Mouse (Mus musculus): ENCODE data around the gene Slc17a9. TPM values are rescaled to one million over a fixed set of nuclear protein-coding genes. Genes with fewer than 3 reads are reported as not detected.

The Slc17a9 gene
- polyA plus RNA-seq (2014; fragmentation: Nextera tagmentation; extraction: Ambion mirVana), result 0.19 TPM in 1 of 2 replicates, not detected in the other

- Histone ChIP-seq H3K4me3 (ENCODE audit: low read depth, low read length) (no peak within 1 kb of the TSS), H3K9ac (ENCODE audit: low read length) (no peak within 1 kb of the TSS), H3K4me2 (no peak within 1 kb of the TSS), H3K27me3 (ENCODE audit: control insufficient read depth, insufficient read depth, low read length) (no peaks in the 10 kb centered on the region), H3K4me1 (ENCODE audit: control insufficient read depth, insufficient read depth, low read length) (no peaks in the 10 kb centered on the region), H3K9me3 (ENCODE audit: control insufficient read depth, low read length) (no peaks in the 10 kb centered on the region), H3K27ac (ENCODE audit: low read depth, low read length) (no peak within 1 kb of the TSS), H3K36me3 (ENCODE audit: control insufficient read depth, insufficient read depth, low read length) (peaks cover 8% of the 10 kb centered on the region)
- ATAC-seq (ENCODE audit: low FRiP score), result no peak
- WGBS, result 6% methylated on average over 18 of the region's 18 CpGs
- no peak for DNase-seq (ENCODE audit: low spot score, missing footprints)
Measured at GRCm38 (mm10) chr2:180724585-180725413, at the start of gene Slc17a9. TSS of gene Slc17a9 (plus strand) at chr2:180725263.

GRCm38 (mm10) chr2:180676706-180677105, 48.4 kb upstream of the Slc17a9 start:
- WGBS, result 95% methylated on average over 2 of the region's 2 CpGs
- H3K4me1 ChIP-seq (ENCODE audit: control insufficient read depth, insufficient read depth, low read length), result no peaks in the 10 kb centered on the region
- no peak overlapping the region for H3K4me3 ChIP-seq (ENCODE audit: low read depth, low read length)
- peaks cover 6% of the 10 kb centered on the region; the same call in 1 of the 2 replicates for H3K36me3 ChIP-seq (ENCODE audit: control insufficient read depth, insufficient read depth, low read length)
- no peaks in the 10 kb centered on the region for H3K9me3 ChIP-seq (ENCODE audit: control insufficient read depth, low read length)
- DNase-seq (ENCODE audit: low spot score, missing footprints), result no peak
- H3K27me3 ChIP-seq (ENCODE audit: control insufficient read depth, insufficient read depth, low read length), result no peaks in the 10 kb centered on the region
- no peak for ATAC-seq (ENCODE audit: low FRiP score)
- no peak overlapping the region for H3K9ac ChIP-seq (ENCODE audit: low read length)
- no peak overlapping the region for H3K4me2 ChIP-seq
- H3K27ac ChIP-seq (ENCODE audit: low read depth, low read length), result no peak overlapping the region

DNA sequence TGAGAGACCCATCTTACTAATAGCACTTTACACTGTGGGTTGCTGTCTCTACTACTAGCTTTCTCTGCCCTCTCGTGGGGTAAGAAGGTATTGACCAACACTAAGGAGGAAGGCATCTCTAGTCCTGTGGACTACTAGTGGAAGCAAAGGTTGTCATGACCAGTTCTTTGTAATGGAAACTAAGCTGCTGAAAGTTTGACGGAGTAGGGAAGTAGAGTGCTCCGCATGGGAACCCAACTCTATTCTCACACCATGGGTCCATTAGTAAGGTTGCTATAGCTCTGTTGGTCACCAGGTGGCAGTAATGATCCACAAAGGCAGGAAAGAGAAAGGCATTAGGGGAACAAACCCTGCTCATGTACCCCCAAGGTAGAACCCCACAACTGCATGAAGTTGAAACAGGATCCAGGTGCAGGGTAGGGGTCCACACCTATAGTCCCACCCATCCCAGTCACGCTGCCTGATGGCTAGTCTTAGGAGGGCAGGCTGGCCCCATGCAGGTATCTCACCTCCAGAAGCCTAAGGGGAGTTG, 46.4 kb upstream of the Slc17a9 start:
- 26% methylated on average over 4 of the region's 4 CpGs for WGBS
- Histone ChIP-seq H3K9me3 (ENCODE audit: control insufficient read depth, low read length) (no peaks in the 10 kb centered on the region), H3K27ac (ENCODE audit: low read depth, low read length) (no peak overlapping the region), H3K36me3 (ENCODE audit: control insufficient read depth, insufficient read depth, low read length) (peaks cover 18% of the 10 kb centered on the region), H3K27me3 (ENCODE audit: control insufficient read depth, insufficient read depth, low read length) (no peaks in the 10 kb centered on the region), H3K9ac (ENCODE audit: low read length) (no peak overlapping the region), H3K4me1 (ENCODE audit: control insufficient read depth, insufficient read depth, low read length) (no peaks in the 10 kb centered on the region), H3K4me2 (no peak overlapping the region), H3K4me3 (ENCODE audit: low read depth, low read length) (no peak overlapping the region)
- peak; percentile 97 for DNase-seq (ENCODE audit: low spot score, missing footprints)
- ATAC-seq (ENCODE audit: low FRiP score), result peak; percentile 70

GRCm38 (mm10) chr2:180681225-180681624, 43.8 kb upstream of the Slc17a9 start:
- WGBS, result 69% methylated on average over 2 of the region's 2 CpGs
- no peaks in the 10 kb centered on the region for H3K27me3 ChIP-seq (ENCODE audit: control insufficient read depth, insufficient read depth, low read length)
- peaks cover 21% of the 10 kb centered on the region for H3K36me3 ChIP-seq (ENCODE audit: control insufficient read depth, insufficient read depth, low read length)

GRCm38 (mm10) chr2:180683524-180683923, 41.5 kb upstream of the Slc17a9 start:
- DNase-seq (ENCODE audit: low spot score, missing footprints) (no peak), ATAC-seq (ENCODE audit: low FRiP score) (no peak)
- Histone ChIP-seq H3K4me2 (no peak overlapping the region), H3K27ac (ENCODE audit: low read depth, low read length) (no peak overlapping the region), H3K4me3 (ENCODE audit: low read depth, low read length) (no peak overlapping the region), H3K9ac (ENCODE audit: low read length) (no peak overlapping the region), H3K4me1 (ENCODE audit: control insufficient read depth, insufficient read depth, low read length) (no peaks in the 10 kb centered on the region), H3K36me3 (ENCODE audit: control insufficient read depth, insufficient read depth, low read length) (peaks cover 32% of the 10 kb centered on the region), H3K27me3 (ENCODE audit: control insufficient read depth, insufficient read depth, low read length) (no peaks in the 10 kb centered on the region), H3K9me3 (ENCODE audit: control insufficient read depth, low read length) (no peaks in the 10 kb centered on the region)
- WGBS, result 86% methylated on average over 2 of the region's 2 CpGs

More at GRCm38 (mm10) chr2:180681225-180681624, 43.8 kb upstream of the Slc17a9 start:
- ATAC-seq (ENCODE audit: low FRiP score) (no peak), DNase-seq (ENCODE audit: low spot score, missing footprints) (no peak)
- Histone ChIP-seq H3K9ac (ENCODE audit: low read length) (no peak overlapping the region), H3K4me2 (no peak overlapping the region), H3K9me3 (ENCODE audit: control insufficient read depth, low read length) (no peaks in the 10 kb centered on the region), H3K27ac (ENCODE audit: low read depth, low read length) (no peak overlapping the region), H3K4me1 (ENCODE audit: control insufficient read depth, insufficient read depth, low read length) (no peaks in the 10 kb centered on the region), H3K4me3 (ENCODE audit: low read depth, low read length) (no peak overlapping the region)

DNA sequence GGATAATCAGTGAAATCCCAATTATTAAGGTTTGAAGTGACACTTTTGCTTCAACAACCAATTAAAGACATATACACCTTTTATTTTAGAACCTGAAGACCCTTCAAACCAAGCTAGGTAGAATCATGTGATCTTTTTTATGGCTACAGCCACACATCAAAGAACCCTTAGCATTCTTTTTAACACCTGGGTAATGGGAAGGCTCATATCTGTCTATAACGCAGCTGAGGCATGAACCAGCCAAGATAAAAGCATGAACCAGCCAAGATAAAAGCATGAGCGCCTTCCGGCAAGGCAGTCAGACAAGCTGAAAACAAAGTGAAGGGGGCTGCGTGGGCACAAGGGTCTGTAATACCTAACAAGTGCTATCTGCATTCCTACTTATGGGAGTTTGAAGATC, 41.0 kb upstream of the Slc17a9 start:
- WGBS, result 94% methylated on average over 4 of the region's 4 CpGs
- Histone ChIP-seq H3K4me3 (ENCODE audit: low read depth, low read length) (no peak overlapping the region), H3K9me3 (ENCODE audit: control insufficient read depth, low read length) (no peaks in the 10 kb centered on the region), H3K9ac (ENCODE audit: low read length) (no peak overlapping the region), H3K4me1 (ENCODE audit: control insufficient read depth, insufficient read depth, low read length) (no peaks in the 10 kb centered on the region), H3K27me3 (ENCODE audit: control insufficient read depth, insufficient read depth, low read length) (no peaks in the 10 kb centered on the region), H3K36me3 (ENCODE audit: control insufficient read depth, insufficient read depth, low read length) (peaks cover 33% of the 10 kb centered on the region), H3K4me2 (no peak overlapping the region), H3K27ac (ENCODE audit: low read depth, low read length) (no peak overlapping the region)
- DNase-seq (ENCODE audit: low spot score, missing footprints), result no peak
- ATAC-seq (ENCODE audit: low FRiP score), result no peak

GRCm38 (mm10) chr2:180689841-180690240, 35.2 kb upstream of the Slc17a9 start:
- no peaks in the 10 kb centered on the region for H3K9me3 ChIP-seq (ENCODE audit: control insufficient read depth, low read length)
- H3K27me3 ChIP-seq (ENCODE audit: control insufficient read depth, insufficient read depth, low read length), result no peaks in the 10 kb centered on the region
- H3K27ac ChIP-seq (ENCODE audit: low read depth, low read length), result no peak overlapping the region
- H3K36me3 ChIP-seq (ENCODE audit: control insufficient read depth, insufficient read depth, low read length), result peaks cover 12% of the 10 kb centered on the region
- no peak overlapping the region for H3K9ac ChIP-seq (ENCODE audit: low read length)
- H3K4me2 ChIP-seq, result no peak overlapping the region
- H3K4me1 ChIP-seq (ENCODE audit: control insufficient read depth, insufficient read depth, low read length), result peaks cover 10% of the 10 kb centered on the region; the same call in 1 of the 2 replicates
- 93% methylated on average over 5 of the region's 5 CpGs for WGBS
- DNase-seq (ENCODE audit: low spot score, missing footprints), result no peak
- no peak overlapping the region for H3K4me3 ChIP-seq (ENCODE audit: low read depth, low read length)
- no peak for ATAC-seq (ENCODE audit: low FRiP score)

DNA sequence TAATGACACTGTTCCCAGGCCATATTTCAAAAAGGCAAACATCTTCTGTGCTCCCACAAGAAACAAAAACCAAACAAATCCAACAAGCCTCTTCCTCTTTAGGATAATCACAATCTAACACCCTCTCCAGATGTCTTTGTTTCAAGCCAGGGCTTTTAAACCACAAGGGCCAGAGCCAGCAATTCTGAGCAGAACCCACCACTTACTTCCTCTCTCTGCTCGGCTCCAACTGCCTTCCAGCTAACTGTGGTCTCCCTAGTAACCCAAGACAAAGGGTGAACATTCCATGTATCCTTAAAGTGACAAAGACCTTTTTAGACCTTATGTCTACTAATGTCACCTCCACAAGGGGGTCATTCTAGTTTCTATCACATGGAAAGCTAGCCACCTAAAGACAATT, 32.4 kb upstream of the Slc17a9 start:
- 0% methylated on average over 1 of the region's 1 CpGs for WGBS
- Histone ChIP-seq H3K4me1 (ENCODE audit: control insufficient read depth, insufficient read depth, low read length) (peaks cover 10% of the 10 kb centered on the region; the same call in 1 of the 2 replicates), H3K27ac (ENCODE audit: low read depth, low read length) (peak overlapping the region; percentile 23), H3K4me3 (ENCODE audit: low read depth, low read length) (no peak overlapping the region), H3K9me3 (ENCODE audit: control insufficient read depth, low read length) (no peaks in the 10 kb centered on the region), H3K27me3 (ENCODE audit: control insufficient read depth, insufficient read depth, low read length) (no peaks in the 10 kb centered on the region), H3K9ac (ENCODE audit: low read length) (peak overlapping the region; percentile 17; the same call in 1 of the 2 replicates), H3K4me2 (peak overlapping the region; percentile 14; the same call in 1 of the 2 replicates), H3K36me3 (ENCODE audit: control insufficient read depth, insufficient read depth, low read length) (peaks cover 4% of the 10 kb centered on the region; the same call in 1 of the 2 replicates)
- DNase-seq (ENCODE audit: low spot score, missing footprints) (peak; percentile 89), ATAC-seq (ENCODE audit: low FRiP score) (peak; percentile 76; the same call in 1 of the 2 replicates)

GRCm38 (mm10) chr2:180695176-180695575, 29.9 kb upstream of the Slc17a9 start:
- Histone ChIP-seq H3K4me3 (ENCODE audit: low read depth, low read length) (no peak overlapping the region), H3K4me2 (no peak overlapping the region), H3K27me3 (ENCODE audit: control insufficient read depth, insufficient read depth, low read length) (no peaks in the 10 kb centered on the region), H3K27ac (ENCODE audit: low read depth, low read length) (no peak overlapping the region), H3K9ac (ENCODE audit: low read length) (no peak overlapping the region), H3K36me3 (ENCODE audit: control insufficient read depth, insufficient read depth, low read length) (no peaks in the 10 kb centered on the region), H3K9me3 (ENCODE audit: control insufficient read depth, low read length) (no peaks in the 10 kb centered on the region), H3K4me1 (ENCODE audit: control insufficient read depth, insufficient read depth, low read length) (peaks cover 17% of the 10 kb centered on the region)
- WGBS, result 67% methylated on average over 2 of the region's 2 CpGs
- ATAC-seq (ENCODE audit: low FRiP score), result no peak
- no peak for DNase-seq (ENCODE audit: low spot score, missing footprints)
